Mouse (Mus musculus) megakaryocyte-erythroid progenitor cell, adult 5-6 weeks (primary cell): ENCODE results near the gene Trim12c. TPM values are rescaled to one million over a fixed set of nuclear protein-coding genes. Genes with fewer than 3 reads are reported as not detected.
"Not testable (repeated sequence)": the region's sequence is repeated elsewhere in the genome, so short reads cannot be mapped to it uniquely, and the experiment has no call there.

Experiments
- ATAC-seq: replicated peaks from 2 replicates; pipeline ENCODE4 v1.8.0; 2016; ENCODE audit warnings: mild to moderate bottlenecking, inconsistent platforms; ENCODE audit not compliant: severe bottlenecking, poor library complexity, low FRiP score, low TSS enrichment
- total RNA-seq, 2 experiments: library from RNA; stranded (forward) in 1 of 2; stranded (reverse) in 1 of 2; fragments of 200-1000, 215-1000 nt in 1 of 2; fragments of >200 nt in 1 of 2; fragmentation: Nextera tagmentation in 1 of 2; gene quantifications; 2 replicates each; pipeline ENCODE4 v1.2.3; 2014 to 2017

Gene Trim12c
- 9.0 and 9.2 TPM in 2 replicates for total RNA-seq (2014; fragmentation: Nextera tagmentation)
- total RNA-seq (2017) = 13.4 and 22.0 TPM in 2 replicates

GRCm38 (mm10) chr7:104352717-104353599 lies at the start of gene Trim12c:
TSS of gene Trim12c (minus strand) at chr7:104353362.
- peak; percentile 99 for ATAC-seq

GRCm38 (mm10) chr7:104401140-104401539 lies 48.0 kb upstream of the Trim12c start:
- ATAC-seq = no peak

GRCm38 (mm10) chr7:104400698-104401097 lies 47.5 kb upstream of the Trim12c start, which contains the start of gene Trim30c:
TSS of gene Trim30c (minus strand) at chr7:104400837.
- ATAC-seq = no peak

- ATAC-seq = no peak
Observed at GRCm38 (mm10) chr7:104398492-104398891, 45.3 kb upstream of the Trim12c start.

- ATAC-seq = peak; percentile 83
Observed at GRCm38 (mm10) chr7:104369736-104370414, 16.7 kb upstream of the Trim12c start, which contains the start of gene Trim30b. TSS of gene Trim30b (minus strand) at chr7:104369884.

GRCm38 (mm10) chr7:104366339-104366738 lies 13.2 kb upstream of the Trim12c start:
- ATAC-seq = no peak

GRCm38 (mm10) chr7:104353600-104353967 lies 422 bp upstream of the Trim12c start:
- no peak; the same call in 1 of the 2 replicates for ATAC-seq

GRCm38 (mm10) chr7:104348043-104348442 lies 5.1 kb downstream of the Trim12c start:
- peak; percentile 66 for ATAC-seq

- ATAC-seq = not testable (repeated sequence)
Observed at GRCm38 (mm10) chr7:104340744-104341143, 12.4 kb downstream of the Trim12c start.

GRCm38 (mm10) chr7:104335547-104335946 lies 17.6 kb downstream of the Trim12c start:
- ATAC-seq = not testable (repeated sequence)

- not testable (repeated sequence) for ATAC-seq
Observed at GRCm38 (mm10) chr7:104329171-104329570, 24.0 kb downstream of the Trim12c start, which contains the start of gene Trim34b. TSS of gene Trim34b (plus strand) at chr7:104329471.

GRCm38 (mm10) chr7:104322028-104322427 lies 31.1 kb downstream of the Trim12c start:
- no peak for ATAC-seq

- ATAC-seq = peak; percentile 99
Observed at GRCm38 (mm10) chr7:104315369-104316080, 37.6 kb downstream of the Trim12c start, which contains the start of gene Trim12a. TSS of gene Trim12a (minus strand) at chr7:104315466.

GRCm38 (mm10) chr7:104314796-104315353 lies 38.3 kb downstream of the Trim12c start:
- peak; percentile 70 for ATAC-seq

- ATAC-seq = no peak
Observed at GRCm38 (mm10) chr7:104291638-104292400, 61.3 kb downstream of the Trim12c start.

GRCm38 (mm10) chr7:104290641-104291040 lies 62.5 kb downstream of the Trim12c start:
- no peak for ATAC-seq
